Mouse (Mus musculus) liver, embryonic 13.5 days (tissue): ENCODE measurements around the gene Nckap5l. TPM values are rescaled to one million over a fixed set of nuclear protein-coding genes. Genes with fewer than 3 reads are reported as not detected.
"Not testable (repeated sequence)": the region's sequence is repeated elsewhere in the genome, so short reads cannot be mapped to it uniquely, and the experiment has no call there.

Experiments
- ATAC-seq: fragments of 200-750 bp; cut with Nextera tagmentation; 2 replicates; pipeline ENCODE4 v1.8.0; 2017; ENCODE audit warnings: low read depth, mild to moderate bottlenecking, moderate number of reproducible peaks, moderate library complexity
- DNase-seq: peaks from one replicate; pipeline ENCODE4 v3.0.0; 2022
- H3K27ac ChIP-seq: fragments of 300-500 bp; sonication (generic); 2 replicates; pipeline ENCODE4 v1.5.1; 2015; ENCODE audit warnings: moderate library complexity, mild to moderate bottlenecking, inconsistent platforms
- H3K27me3 ChIP-seq: fragments of 300-500 bp; sonication (generic); 2 replicates; pipeline ENCODE4 v1.6.1; 2015; ENCODE audit warnings: mild to moderate bottlenecking, inconsistent platforms
- H3K36me3 ChIP-seq: fragments of 300-500 bp; sonication (generic); 2 replicates; pipeline ENCODE4 v1.6.1; 2015; ENCODE audit warnings: mild to moderate bottlenecking, inconsistent platforms
- H3K4me1 ChIP-seq: fragments of 300-500 bp; sonication (generic); replicated peaks from 2 replicates; pipeline ENCODE4 v1.6.1; 2015; ENCODE audit warnings: inconsistent platforms
- H3K4me2 ChIP-seq: fragments of 300-500 bp; sonication (generic); 2 replicates; pipeline ENCODE4 v1.6.1; 2015; ENCODE audit warnings: inconsistent platforms, mild to moderate bottlenecking, moderate library complexity
- H3K4me3 ChIP-seq: fragments of 300-500 bp; sonication (generic); replicated peaks from 2 replicates; pipeline ENCODE4 v1.5.1; 2015; ENCODE audit warnings: mild to moderate bottlenecking, inconsistent platforms
- H3K9ac ChIP-seq: fragments of 300-500 bp; sonication (generic); 2 replicates; pipeline ENCODE4 v1.6.1; 2015; ENCODE audit warnings: mild to moderate bottlenecking, inconsistent platforms
- H3K9me3 ChIP-seq: fragments of 300-500 bp; sonication (generic); replicated peaks from 2 replicates; pipeline ENCODE4 v1.6.1; 2016; ENCODE audit warnings: inconsistent platforms
- WGBS: fragments of 180-500 bp; shearing (Covaris S2); methylation state at CpG from one replicate; pipeline ENCODE4 v1.1.7; 2015; ENCODE audit not compliant: insufficient replicate concordance; 5-methylcytosine and 5-hydroxymethylcytosine counted together
- polyA plus RNA-seq: library from polyadenylated mRNA; unstranded; fragments of >200 nt; fragmentation: Nextera tagmentation; extraction: Ambion mirVana; gene quantifications from 2 replicates; pipeline ENCODE4 v1.2.1, GENCODE M21; 2015

The Nckap5l gene
- polyA plus RNA-seq, 1 experiment from 2014 or later = 0.85 TPM

- Histone ChIP-seq H3K9me3 (no peaks in the 10 kb centered on the region), H3K27me3 (no peaks in the 10 kb centered on the region), H3K4me3 (peak within 1 kb of the TSS; percentile 83), H3K4me1 (peaks cover 63% of the 10 kb centered on the region), H3K4me2 (peak within 1 kb of the TSS; percentile 80), H3K36me3 (no peaks in the 10 kb centered on the region), H3K27ac (peak within 1 kb of the TSS; percentile 95), H3K9ac (peak within 1 kb of the TSS; percentile 87)
- WGBS = under 1% methylated on average over 51 of the region's 51 CpGs
- peak; percentile 95 for ATAC-seq
- peak; percentile 99 for DNase-seq
Observed at GRCm38 (mm10) chr15:99392486-99393385, 64.8 kb downstream of the Nckap5l start, which contains the start of gene Tmbim6. Gene Tmbim6, plus strand, starts transcription at chr15:99392882.

DNA sequence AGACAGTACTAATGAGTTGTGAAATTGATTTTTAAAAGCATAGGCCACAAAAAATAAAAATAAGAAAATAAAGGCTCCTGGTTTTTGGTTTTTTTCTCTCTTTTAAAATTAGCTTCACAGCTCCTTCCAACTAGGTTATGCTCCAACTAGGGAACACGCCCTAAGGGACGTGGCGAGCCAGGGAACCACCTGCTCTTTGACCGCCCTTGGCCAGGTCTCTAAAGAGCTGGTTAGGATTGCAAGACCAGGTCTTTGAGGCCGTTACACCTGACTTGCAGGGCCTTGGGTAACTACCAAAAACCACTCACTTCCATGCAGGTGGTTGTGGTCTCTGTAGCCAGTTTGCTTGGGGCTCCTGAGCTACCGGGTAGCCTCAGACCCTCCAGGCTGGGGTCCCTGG is 65.6 kb downstream of the Nckap5l start:
- ATAC-seq (no peak), DNase-seq (no peak)
- no peaks in the 10 kb centered on the region for H3K36me3 ChIP-seq
- H3K27ac ChIP-seq = peak overlapping the region; percentile 64
- peak overlapping the region; percentile 67 for H3K9ac ChIP-seq
- peak overlapping the region; percentile 77 for H3K4me2 ChIP-seq
- peak overlapping the region; percentile 83 for H3K4me3 ChIP-seq
- H3K4me1 ChIP-seq = peaks cover 63% of the 10 kb centered on the region
- no peaks in the 10 kb centered on the region for H3K9me3 ChIP-seq
- WGBS = 71% methylated on average over 6 of the region's 6 CpGs
- H3K27me3 ChIP-seq = no peaks in the 10 kb centered on the region

- DNase-seq (no peak), ATAC-seq (no peak)
- no peaks in the 10 kb centered on the region for H3K9me3 ChIP-seq
- no peak overlapping the region for H3K9ac ChIP-seq
- no peak overlapping the region for H3K4me3 ChIP-seq
- H3K27ac ChIP-seq = 0 out of 2 replicates have a peak overlapping the region, but pooled peaks have one; percentile 26
- no peak overlapping the region for H3K4me2 ChIP-seq
- H3K36me3 ChIP-seq = no peaks in the 10 kb centered on the region
- no peaks in the 10 kb centered on the region for H3K27me3 ChIP-seq
- peaks cover 51% of the 10 kb centered on the region for H3K4me1 ChIP-seq
- 20% methylated on average over 7 of the region's 7 CpGs for WGBS
Observed at GRCm38 (mm10) chr15:99390472-99391401, 66.8 kb downstream of the Nckap5l start.

GRCm38 (mm10) chr15:99387976-99388375 is 69.6 kb downstream of the Nckap5l start:
- no peak for ATAC-seq
- Histone ChIP-seq H3K36me3 (no peaks in the 10 kb centered on the region), H3K4me2 (no peak overlapping the region), H3K9ac (no peak overlapping the region), H3K4me1 (peaks cover 32% of the 10 kb centered on the region), H3K27me3 (no peaks in the 10 kb centered on the region), H3K9me3 (no peaks in the 10 kb centered on the region), H3K4me3 (no peak overlapping the region), H3K27ac (no peak overlapping the region)
- 50% methylated on average over 4 of the region's 4 CpGs for WGBS
- no peak for DNase-seq

- H3K36me3 ChIP-seq = no peaks in the 10 kb centered on the region
- H3K4me2 ChIP-seq = no peak overlapping the region
- no peak overlapping the region for H3K9ac ChIP-seq
- H3K4me1 ChIP-seq = peaks cover 25% of the 10 kb centered on the region
- no peak overlapping the region for H3K4me3 ChIP-seq
- H3K27ac ChIP-seq = 0 out of 2 replicates have a peak overlapping the region, but pooled peaks have one; percentile 29
- ATAC-seq (no peak), DNase-seq (no peak)
- whole genome bisulfite sequencing = 53% methylated on average over 3 of the region's 3 CpGs
- H3K27me3 ChIP-seq = no peaks in the 10 kb centered on the region
- H3K9me3 ChIP-seq = no peaks in the 10 kb centered on the region
Observed at GRCm38 (mm10) chr15:99386796-99387195, 70.8 kb downstream of the Nckap5l start.

DNA sequence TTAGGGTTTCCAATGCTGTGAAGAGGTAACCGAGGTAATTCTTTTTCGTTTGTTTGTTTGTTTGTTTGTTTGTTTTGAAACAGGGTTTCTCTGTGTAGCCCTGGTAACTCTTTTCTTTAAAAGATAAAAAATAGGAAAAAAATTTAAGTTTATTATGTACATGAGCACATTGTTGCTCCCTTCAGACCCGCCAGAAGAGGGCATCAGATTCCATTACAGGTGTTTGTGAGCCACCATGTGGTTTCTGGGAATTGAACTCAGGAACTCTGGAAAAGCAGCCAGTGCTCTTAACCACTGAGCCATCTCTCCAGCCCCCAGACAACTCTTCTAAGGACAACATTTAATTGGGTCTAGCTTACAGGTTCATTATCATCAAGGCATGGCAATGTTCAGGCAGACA is 71.4 kb downstream of the Nckap5l start:
- H3K4me2 ChIP-seq, H3K9ac ChIP-seq, H3K4me3 ChIP-seq, H3K9me3 ChIP-seq, H3K36me3 ChIP-seq, H3K27me3 ChIP-seq, ATAC-seq, DNase-seq, H3K27ac ChIP-seq: not testable (repeated sequence)
- WGBS = 66% methylated on average over 3 of the region's 3 CpGs
- peaks cover 22% of the 10 kb centered on the region for H3K4me1 ChIP-seq

GRCm38 (mm10) chr15:99384071-99384470 is 73.5 kb downstream of the Nckap5l start:
- no peak for DNase-seq
- 62% methylated on average over 6 of the region's 6 CpGs for WGBS
- no peak for ATAC-seq

DNA sequence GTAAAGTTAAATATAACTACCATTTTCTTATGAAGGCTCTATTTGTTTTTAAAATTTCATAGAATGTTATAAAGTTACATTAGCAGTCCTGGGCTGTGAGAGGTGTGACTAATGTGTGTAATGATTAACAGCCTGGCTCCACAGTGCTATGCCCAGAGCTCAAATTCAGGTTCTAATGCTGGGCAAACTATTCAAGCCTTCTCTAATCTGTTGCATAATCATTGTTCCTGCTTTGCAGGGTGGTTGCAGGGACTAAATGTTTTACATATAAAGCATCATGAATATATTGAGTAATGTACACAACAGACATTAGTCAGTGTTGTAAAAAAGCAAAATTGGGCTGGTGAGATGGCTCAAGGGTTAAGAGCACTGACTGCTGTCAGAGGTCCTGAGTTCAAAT is 74.7 kb downstream of the Nckap5l start:
- no peak overlapping the region for H3K4me3 ChIP-seq
- DNase-seq = no peak
- no peaks in the 10 kb centered on the region for H3K36me3 ChIP-seq
- peaks cover 3% of the 10 kb centered on the region; the same call in 1 of the 2 replicates for H3K9me3 ChIP-seq
- no peak overlapping the region for H3K27ac ChIP-seq
- H3K27me3 ChIP-seq = no peaks in the 10 kb centered on the region
- H3K9ac ChIP-seq = no peak overlapping the region
- no peak overlapping the region for H3K4me2 ChIP-seq
- no peak for ATAC-seq
- H3K4me1 ChIP-seq = peaks cover 9% of the 10 kb centered on the region

More at GRCm38 (mm10) chr15:99384071-99384470, 73.5 kb downstream of the Nckap5l start:
- Histone ChIP-seq H3K36me3 (no peaks in the 10 kb centered on the region), H3K27ac (no peak overlapping the region), H3K9me3 (no peaks in the 10 kb centered on the region; the same call in 1 of the 2 replicates), H3K4me3 (no peak overlapping the region), H3K4me2 (no peak overlapping the region), H3K27me3 (no peaks in the 10 kb centered on the region), H3K4me1 (peaks cover 11% of the 10 kb centered on the region), H3K9ac (no peak overlapping the region)

GRCm38 (mm10) chr15:99376240-99376639 is 81.3 kb downstream of the Nckap5l start:
- no peak overlapping the region for H3K4me3 ChIP-seq
- peaks cover 8% of the 10 kb centered on the region for H3K27me3 ChIP-seq
- no peak overlapping the region for H3K9ac ChIP-seq
- H3K4me1 ChIP-seq = no peaks in the 10 kb centered on the region
- no peaks in the 10 kb centered on the region for H3K36me3 ChIP-seq
- no peak overlapping the region for H3K4me2 ChIP-seq
- H3K9me3 ChIP-seq = peaks cover 3% of the 10 kb centered on the region; the same call in 1 of the 2 replicates
- DNase-seq (no peak), ATAC-seq (no peak)
- H3K27ac ChIP-seq = no peak overlapping the region
- WGBS = 80% methylated on average over 5 of the region's 5 CpGs

- Histone ChIP-seq H3K4me2 (no peak overlapping the region), H3K36me3 (no peaks in the 10 kb centered on the region), H3K27ac (no peak overlapping the region), H3K4me1 (peaks cover under 1% of the 10 kb centered on the region; the same call in 1 of the 2 replicates), H3K9me3 (peaks cover 3% of the 10 kb centered on the region; the same call in 1 of the 2 replicates), H3K9ac (no peak overlapping the region), H3K27me3 (peaks cover 13% of the 10 kb centered on the region), H3K4me3 (no peak overlapping the region)
- 67% methylated on average over 3 of the region's 3 CpGs for WGBS
- DNase-seq (no peak), ATAC-seq (no peak)
Observed at GRCm38 (mm10) chr15:99375581-99375980, 82.0 kb downstream of the Nckap5l start.

- Histone ChIP-seq H3K9ac (no peak overlapping the region), H3K27me3 (peaks cover 19% of the 10 kb centered on the region), H3K9me3 (peaks cover 3% of the 10 kb centered on the region; the same call in 1 of the 2 replicates), H3K36me3 (no peaks in the 10 kb centered on the region), H3K4me2 (no peak overlapping the region), H3K4me3 (no peak overlapping the region), H3K4me1 (peaks cover 6% of the 10 kb centered on the region), H3K27ac (no peak overlapping the region)
- ATAC-seq (no peak), DNase-seq (no peak)
- WGBS = 74% methylated on average over 5 of the region's 5 CpGs
Observed at GRCm38 (mm10) chr15:99375036-99375435, 82.5 kb downstream of the Nckap5l start.
